Mouse (Mus musculus) heart, adult 8-10 months (tissue): ENCODE results near the gene Tm9sf2. TPM values are rescaled to one million over a fixed set of nuclear protein-coding genes. Genes with fewer than 3 reads are reported as not detected.

Experiments used
- DNase-seq: peaks from one replicate; pipeline ENCODE4 v3.0.0; 2022; ENCODE audit warnings: low spot score
- total RNA-seq, 4 experiments: library from RNA; stranded (reverse); gene quantifications; 2 replicates each; pipeline ENCODE4 v1.2.4; 2022

The Tm9sf2 gene
- total RNA-seq, 4 experiments from 2014 or later = 120 to 144 (median 136) TPM

DNA sequence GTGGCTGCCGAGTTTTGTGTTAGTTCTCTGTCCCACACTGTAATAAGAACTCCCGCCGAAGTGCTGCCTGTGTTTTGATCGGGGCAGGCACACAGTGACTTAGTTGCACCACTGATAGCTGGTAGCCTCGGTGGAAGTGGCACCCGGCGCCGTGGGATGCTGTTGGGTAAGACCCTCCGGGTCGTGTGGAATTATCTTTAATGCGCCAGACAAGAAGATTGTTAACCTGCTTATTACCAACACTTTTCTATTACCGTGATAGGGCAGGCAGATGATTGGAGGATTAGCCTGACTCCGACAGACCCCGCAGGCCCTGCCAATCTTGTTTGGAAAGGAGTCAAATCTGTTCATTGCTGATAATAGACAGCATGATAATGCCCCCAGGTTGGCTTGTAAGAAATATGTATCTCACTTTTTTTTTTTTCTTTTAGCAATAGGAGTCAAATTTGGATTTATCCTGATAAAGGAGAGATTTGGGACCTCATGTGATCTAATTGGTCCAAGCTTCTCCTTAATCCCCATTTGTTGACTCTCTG is 69.5 kb downstream of the Tm9sf2 start:
- DNase-seq = no peak

DNA sequence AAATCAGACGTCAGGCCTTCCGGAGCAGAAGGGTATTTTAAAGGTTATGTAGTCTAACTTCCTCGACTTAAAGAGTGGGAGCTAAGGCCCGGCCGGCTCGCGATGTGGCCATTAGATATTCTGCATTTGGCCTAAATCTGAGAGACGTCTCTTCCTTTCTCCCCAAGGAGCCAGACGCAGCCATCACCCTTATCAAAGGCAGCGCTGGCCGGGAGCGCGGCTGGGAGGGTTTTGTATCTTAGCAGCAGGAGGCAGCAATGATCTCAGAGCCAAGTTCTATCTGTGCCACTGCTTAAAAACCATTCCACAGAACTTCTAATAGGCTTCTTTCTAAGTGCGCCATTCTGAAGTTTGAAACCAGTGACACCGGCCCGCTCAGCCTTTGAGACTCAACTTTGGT is 72.4 kb downstream of the Tm9sf2 start:
- no peak for DNase-seq

DNA sequence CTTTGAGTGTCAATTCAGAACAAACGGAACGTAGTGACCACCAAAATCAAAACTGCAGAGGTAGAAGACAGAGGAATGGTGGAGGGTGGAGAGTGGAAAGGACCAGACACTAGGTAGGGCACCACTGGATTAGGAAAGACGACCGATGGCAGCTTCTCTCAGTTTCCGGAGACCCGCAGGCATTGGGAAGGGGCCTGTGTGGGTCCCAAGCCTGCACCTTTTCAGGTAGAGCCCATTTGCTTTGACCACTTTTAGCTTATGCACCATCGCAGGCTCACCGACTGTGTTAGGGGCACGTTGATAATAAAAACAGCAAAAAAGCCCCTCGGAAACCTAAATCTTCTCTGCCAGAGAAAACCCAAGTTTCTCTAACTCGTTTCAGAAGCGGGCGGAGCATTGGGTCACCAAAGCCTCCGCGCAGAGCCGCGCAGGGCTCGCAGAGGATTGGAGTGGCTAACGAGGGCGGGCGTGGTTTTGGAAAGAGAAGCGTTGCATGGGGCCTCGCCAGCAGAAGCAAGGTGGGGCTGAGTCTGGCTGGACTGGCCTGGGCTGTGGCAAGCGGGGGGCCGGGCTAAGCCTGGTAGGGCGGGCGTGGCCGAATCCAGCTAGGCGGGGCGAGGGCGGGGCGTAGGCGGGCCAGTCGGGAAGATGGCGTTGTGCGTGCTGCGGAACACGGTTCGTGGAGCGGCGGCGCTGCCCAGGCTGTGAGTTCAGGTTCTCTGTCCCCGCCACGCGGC is 74.4 kb downstream of the Tm9sf2 start, which contains the start of gene Clybl:
Gene Clybl, plus strand, starts transcription at position 627 of the 737 bp plus-strand sequence.
- peak; percentile 96 for DNase-seq

DNA sequence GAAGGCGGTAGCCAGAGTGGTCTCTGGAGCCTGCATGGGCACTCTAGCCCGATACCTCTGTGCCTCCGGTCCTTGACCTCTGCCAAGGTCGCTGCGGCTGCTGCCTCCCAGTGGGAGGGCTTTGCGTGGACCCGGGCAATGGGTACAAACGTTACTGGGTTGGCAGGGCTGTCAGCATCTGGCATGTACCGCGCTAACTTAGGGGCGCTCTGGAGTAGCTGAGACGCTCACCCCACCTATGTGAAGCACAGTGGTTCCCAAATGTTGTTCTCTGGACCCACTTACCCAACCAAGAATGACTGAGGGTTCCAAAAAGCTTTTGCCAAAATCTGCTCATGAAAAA is 74.9 kb downstream of the Tm9sf2 start:
- DNase-seq = no peak

DNA sequence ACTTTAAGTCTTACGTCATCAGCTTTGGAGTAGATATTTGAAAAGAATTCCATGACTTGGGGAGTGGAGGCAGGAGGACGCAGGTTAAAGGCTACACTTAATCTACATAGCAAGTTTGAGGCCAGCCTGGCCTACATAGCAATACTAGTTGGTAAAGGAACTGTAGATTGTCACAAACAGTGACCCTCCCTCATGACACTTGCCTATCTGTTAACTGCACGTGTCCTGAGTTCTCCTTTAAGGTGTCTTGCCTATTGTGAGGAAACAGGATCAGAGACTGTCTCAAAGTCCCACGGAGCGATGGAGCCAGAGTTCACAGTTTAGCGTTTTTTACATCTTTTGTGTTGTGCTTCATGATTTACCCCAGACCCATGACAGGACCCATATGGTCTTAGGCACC is 75.4 kb downstream of the Tm9sf2 start:
- DNase-seq = no peak

DNA sequence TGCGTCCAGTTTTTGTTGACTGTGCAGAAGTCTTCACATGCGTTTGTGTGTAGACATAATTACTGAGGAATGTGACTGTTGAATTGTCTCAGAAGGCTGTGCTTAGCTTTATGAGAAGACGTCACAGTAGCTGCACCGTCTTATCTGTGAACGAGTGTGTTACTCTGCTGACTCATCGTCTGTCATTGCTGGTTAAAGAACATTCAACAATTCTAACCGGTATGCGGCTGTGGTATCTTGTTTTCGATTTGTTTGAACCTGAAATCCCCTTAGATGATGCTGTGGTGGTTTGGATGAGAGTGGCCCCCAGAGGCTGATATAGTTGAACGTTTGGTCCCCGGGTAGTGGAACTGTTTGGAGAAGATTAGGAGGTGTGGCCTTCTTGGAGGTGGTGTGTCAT is 77.1 kb downstream of the Tm9sf2 start:
- DNase-seq = no peak

DNA sequence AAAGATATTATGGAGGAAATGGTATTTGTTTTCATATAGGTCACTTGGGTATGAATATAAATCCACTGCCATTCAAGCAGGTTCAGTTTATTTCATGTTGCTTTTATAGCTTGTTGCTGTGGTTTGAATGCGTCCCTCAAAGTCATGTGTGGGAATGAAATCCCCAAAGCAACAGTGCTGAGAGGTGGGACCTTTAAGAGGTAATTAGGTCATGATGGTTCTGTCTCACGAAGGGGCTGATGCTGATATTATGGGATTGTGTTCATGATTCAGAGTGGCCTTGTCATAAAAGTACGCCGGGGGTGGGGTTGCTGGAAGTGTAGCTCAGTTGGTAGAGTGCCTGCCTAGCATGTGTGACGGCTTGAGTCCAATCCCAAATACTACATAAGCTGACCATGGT is 81.4 kb downstream of the Tm9sf2 start:
- no peak for DNase-seq

DNA sequence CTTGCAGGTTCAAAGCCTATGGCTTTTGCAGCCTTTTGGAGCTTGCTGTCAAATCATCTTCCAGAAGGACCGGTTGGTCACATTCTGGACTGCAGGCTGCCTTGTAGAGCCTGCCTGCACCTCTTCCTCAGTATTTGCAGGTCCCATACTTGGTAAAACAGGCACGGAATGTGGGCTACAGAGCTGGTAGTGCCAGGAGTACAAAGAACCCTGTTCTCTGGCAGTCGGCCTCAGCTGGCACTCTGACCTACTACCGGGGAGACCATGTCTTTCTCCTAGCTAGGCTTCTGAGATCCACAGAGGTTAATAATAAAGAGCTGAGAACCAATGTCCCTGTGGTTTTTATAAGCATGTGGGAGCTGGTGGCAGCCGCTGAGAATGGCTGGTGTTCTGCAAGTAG is 83.1 kb downstream of the Tm9sf2 start:
- DNase-seq = peak; percentile 16

DNA sequence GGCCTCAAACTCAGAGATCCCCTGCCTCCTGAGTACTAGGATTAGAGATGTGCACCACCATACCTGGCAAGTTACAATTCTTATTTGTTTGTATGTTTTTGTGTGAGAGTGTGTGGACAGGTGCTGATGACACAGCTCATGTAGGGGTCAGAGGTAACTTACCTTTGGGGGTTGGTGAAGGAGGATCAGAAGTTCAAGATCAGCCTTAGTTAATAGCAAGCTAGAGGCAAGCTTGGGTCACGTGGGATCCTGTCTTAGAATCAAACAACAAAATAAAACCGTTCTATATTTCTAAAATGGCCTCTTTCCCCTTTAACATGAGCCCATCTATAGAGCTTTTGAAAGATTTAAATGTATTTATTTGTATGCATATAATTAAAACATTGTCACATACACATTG is 83.7 kb downstream of the Tm9sf2 start:
- no peak for DNase-seq

DNA sequence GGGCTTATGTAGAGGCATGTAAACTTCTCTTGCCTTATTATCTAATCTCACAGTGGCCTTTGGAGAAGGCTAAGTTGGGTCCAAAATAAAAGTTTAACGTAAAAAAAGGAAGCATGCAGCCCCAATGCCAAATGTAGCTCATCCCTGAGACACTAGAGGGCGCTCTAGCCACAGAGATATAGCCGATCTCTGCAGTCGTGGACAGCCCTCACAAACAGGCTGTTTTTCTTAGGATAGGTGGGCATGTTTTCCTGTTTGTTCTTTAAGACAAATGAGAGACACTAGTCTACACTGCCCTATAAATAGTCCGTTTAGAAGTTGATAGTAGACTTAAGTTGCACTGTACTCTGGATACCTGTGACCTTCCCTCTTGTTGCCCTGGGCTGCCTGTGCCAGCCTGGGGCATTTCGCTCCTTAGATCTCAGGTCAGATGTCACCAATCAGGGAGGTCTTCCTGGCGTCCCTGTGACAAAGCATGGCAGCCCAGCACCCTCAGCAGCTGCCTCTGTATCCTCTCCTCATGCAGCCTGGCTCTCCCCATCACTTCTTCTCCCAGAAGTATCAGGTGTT is 84.2 kb downstream of the Tm9sf2 start:
- peak; percentile 42 for DNase-seq

DNA sequence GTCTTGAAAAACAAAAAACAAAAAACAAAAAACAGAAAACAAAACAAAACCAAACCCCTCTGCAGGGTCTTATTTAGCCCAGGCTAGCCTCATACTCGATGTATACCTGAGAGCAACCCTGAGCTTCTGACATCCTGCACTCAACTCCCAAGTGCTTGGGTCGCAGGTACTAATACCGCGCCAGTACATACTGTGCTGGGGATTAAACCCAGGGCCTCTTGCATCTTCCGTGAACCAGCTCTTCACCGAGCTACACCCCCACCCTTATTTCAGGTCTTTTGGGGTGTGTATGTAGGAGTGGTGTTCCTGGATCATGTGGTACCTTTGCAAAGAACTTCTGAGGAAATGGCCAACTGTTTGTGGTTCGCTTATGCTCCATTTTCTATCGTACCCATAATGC is 87.8 kb downstream of the Tm9sf2 start:
- no peak for DNase-seq

DNA sequence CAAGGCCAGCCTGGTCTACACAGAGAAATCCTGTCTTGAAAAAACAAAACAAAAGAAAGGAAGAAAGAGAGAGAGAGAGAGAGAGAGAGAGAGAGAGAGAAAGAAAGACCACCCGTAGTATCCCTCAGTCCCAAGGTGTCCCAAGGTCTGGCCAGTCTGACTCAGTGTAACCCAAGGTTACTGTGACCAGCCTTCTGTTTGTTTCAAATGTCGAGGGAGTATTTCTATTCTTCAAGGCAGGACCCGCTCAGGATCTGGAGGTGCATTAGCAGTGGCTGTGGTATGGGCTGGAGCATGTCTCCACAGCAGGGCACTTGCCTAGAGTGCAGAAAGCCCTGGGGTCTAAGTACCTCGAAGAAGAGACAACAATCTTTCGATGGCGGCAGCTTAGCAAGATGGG is 90.0 kb downstream of the Tm9sf2 start:
- no peak for DNase-seq

DNA sequence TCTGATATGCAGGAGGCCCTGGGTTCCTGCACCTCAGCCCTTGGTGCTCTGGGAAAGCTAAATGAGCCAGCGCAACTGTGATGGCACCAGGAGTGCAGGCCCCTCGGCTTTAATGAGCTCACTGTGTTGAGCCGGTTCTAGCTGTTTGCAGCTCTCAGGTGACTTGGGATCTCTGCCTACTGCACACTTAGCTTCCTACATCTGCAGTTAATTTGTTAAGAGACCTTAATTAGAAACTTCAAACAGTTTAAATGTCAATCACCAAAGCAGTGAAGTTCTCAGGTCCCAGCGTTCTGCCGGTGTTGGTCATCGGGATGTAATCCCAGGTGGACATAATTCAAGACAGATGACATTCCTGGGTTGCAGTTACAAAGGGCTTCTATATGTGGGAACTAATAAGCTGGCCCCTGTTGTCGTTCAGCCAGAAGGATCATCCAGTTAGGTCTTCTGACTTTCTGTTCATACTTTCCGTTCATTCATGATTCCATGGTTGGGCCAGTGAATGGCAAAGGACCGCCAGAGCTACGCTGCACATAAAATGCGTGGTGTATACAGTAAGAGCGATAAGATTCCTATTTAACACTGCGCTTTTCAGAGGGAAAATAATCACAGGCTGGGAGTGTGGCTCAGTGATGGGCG is 93.5 kb downstream of the Tm9sf2 start:
- DNase-seq = no peak

DNA sequence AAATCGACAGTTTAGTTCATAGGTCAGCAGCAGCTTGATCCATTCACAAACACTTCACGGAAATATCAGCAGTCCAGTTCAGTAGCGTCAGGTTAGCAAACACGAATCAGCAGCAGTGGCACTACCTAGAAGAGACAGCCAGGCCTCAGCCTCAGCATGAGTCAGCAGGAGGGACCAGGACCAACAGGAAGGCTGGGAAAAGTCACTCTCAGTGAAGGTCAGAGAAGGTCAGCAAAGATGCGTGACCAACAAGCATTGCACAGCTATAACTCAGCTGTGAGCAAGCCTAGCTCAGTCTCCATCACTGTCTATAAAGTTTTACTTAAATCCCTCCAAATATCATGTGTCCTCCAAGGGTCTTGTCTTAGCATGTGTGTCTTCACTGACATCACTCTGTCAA is 102.3 kb downstream of the Tm9sf2 start:
- DNase-seq = no peak

Other genes with a start within 250 kb of the Tm9sf2 start
- 10 to 100 TPM; 30.4 to 31.5 (median 30.8) TPM for gene Ubac2, start 228.4 kb upstream of the Tm9sf2 start, total RNA-seq
- under 1 TPM in 3 of 4 experiments, not detected in 1; 0.16 to 0.23 (median 0.19) TPM for gene Gpr18, start 191.3 kb upstream of the Tm9sf2 start, total RNA-seq
- 1 to 10 TPM in 3 of 4 experiments, under 1 TPM in 1; 0.87 to 1.7 (median 1.1) TPM for gene Gpr183, start 141.8 kb upstream of the Tm9sf2 start, total RNA-seq
- not detected for gene Timm8a2, start 72.4 kb upstream of the Tm9sf2 start, total RNA-seq
- gene Clybl, start 74.7 kb downstream of the Tm9sf2 start, total RNA-seq = 100 to 1,000 TPM; 129 to 140 (median 133) TPM